Mouse (Mus musculus) limb, embryonic 12.5 days (tissue): Measurements from ENCODE around the gene Map1s. TPM values are rescaled to one million over a fixed set of nuclear protein-coding genes. Genes with fewer than 3 reads are reported as not detected.
"Not testable (repeated sequence)": the region's sequence is repeated elsewhere in the genome, so short reads cannot be mapped to it uniquely, and the experiment has no call there.

Experiments used
- ATAC-seq: fragments of 200-750 bp; cut with Nextera tagmentation; 2 replicates; pipeline ENCODE4 v1.8.0; 2017; ENCODE audit warnings: low read depth, moderate TSS enrichment; ENCODE audit not compliant: insufficient number of reproducible peaks, insufficient read depth, low FRiP score, low TSS enrichment
- H3K27ac ChIP-seq: fragments of 300-500 bp; sonication (generic); 2 replicates; pipeline ENCODE4 v1.5.1; 2016; ENCODE audit warnings: mild to moderate bottlenecking, moderate library complexity
- H3K27me3 ChIP-seq: fragments of 300-500 bp; sonication (generic); 2 replicates; pipeline ENCODE4 v1.6.1; 2016; ENCODE audit warnings: mild to moderate bottlenecking, moderate library complexity
- H3K36me3 ChIP-seq: fragments of 300-500 bp; sonication (generic); 2 replicates; pipeline ENCODE4 v1.6.1; 2016; ENCODE audit warnings: mild to moderate bottlenecking, moderate library complexity
- H3K4me1 ChIP-seq: fragments of 300-500 bp; sonication (generic); replicated peaks from 2 replicates; pipeline ENCODE4 v1.6.1; 2016
- H3K4me2 ChIP-seq: fragments of 300-500 bp; sonication (generic); 2 replicates; pipeline ENCODE4 v1.6.1; 2016; ENCODE audit warnings: mild to moderate bottlenecking, moderate library complexity
- H3K4me3 ChIP-seq: fragments of 300-500 bp; sonication (generic); replicated peaks from 2 replicates; pipeline ENCODE4 v1.5.1; 2016; ENCODE audit warnings: mild to moderate bottlenecking
- H3K9ac ChIP-seq: fragments of 300-500 bp; sonication (generic); replicated peaks from 2 replicates; pipeline ENCODE4 v1.6.1; 2016; ENCODE audit warnings: mild to moderate bottlenecking, moderate library complexity
- H3K9me3 ChIP-seq: fragments of 300-500 bp; sonication (generic); 2 replicates; pipeline ENCODE4 v1.6.1; 2016; ENCODE audit warnings: mild to moderate bottlenecking, moderate library complexity
- WGBS: fragments of 180-500 bp; shearing (Covaris S2); methylation state at CpG from one replicate; pipeline ENCODE4 v1.1.7; 2016; 5-methylcytosine and 5-hydroxymethylcytosine counted together
- polyA plus RNA-seq: library from polyadenylated mRNA; unstranded; fragments of >200 nt; fragmentation: Nextera tagmentation; extraction: Ambion mirVana; gene quantifications from 2 replicates; pipeline ENCODE4 v1.2.1, GENCODE M21; 2016

Gene Map1s
- polyA plus RNA-seq, 1 experiment from 2014 or later = 57.7 TPM

GRCm38 (mm10) chr8:70893656-70894384 lies 11.9 kb upstream of the Map1s start:
- peaks cover 60% of the 10 kb centered on the region for H3K27me3 ChIP-seq
- H3K4me3 ChIP-seq = no peak overlapping the region
- 31% methylated on average over 12 of the region's 12 CpGs for WGBS

GRCm38 (mm10) chr8:70894385-70894720 lies 11.4 kb upstream of the Map1s start:
- H3K9ac ChIP-seq = no peak overlapping the region
- no peaks in the 10 kb centered on the region for H3K9me3 ChIP-seq
- 73% methylated on average over 2 of the region's 2 CpGs for WGBS
- H3K4me3 ChIP-seq = no peak overlapping the region
- peaks cover 55% of the 10 kb centered on the region for H3K27me3 ChIP-seq
- peaks cover 32% of the 10 kb centered on the region for H3K36me3 ChIP-seq
- no peak overlapping the region for H3K27ac ChIP-seq
- no peak overlapping the region for H3K4me2 ChIP-seq
- no peak for ATAC-seq
- peaks cover 39% of the 10 kb centered on the region for H3K4me1 ChIP-seq

More at GRCm38 (mm10) chr8:70893656-70894384, 11.9 kb upstream of the Map1s start:
- ATAC-seq = no peak
- no peak overlapping the region for H3K9ac ChIP-seq
- H3K27ac ChIP-seq = no peak overlapping the region
- H3K36me3 ChIP-seq = peaks cover 32% of the 10 kb centered on the region
- peaks cover 38% of the 10 kb centered on the region for H3K4me1 ChIP-seq
- H3K9me3 ChIP-seq = no peaks in the 10 kb centered on the region
- no peak overlapping the region for H3K4me2 ChIP-seq

- no peak for ATAC-seq
- H3K27me3 ChIP-seq = peaks cover 52% of the 10 kb centered on the region
- no peak overlapping the region for H3K4me3 ChIP-seq
- no peak overlapping the region for H3K27ac ChIP-seq
- no peaks in the 10 kb centered on the region for H3K9me3 ChIP-seq
- H3K4me2 ChIP-seq = no peak overlapping the region
- WGBS = 91% methylated on average over 8 of the region's 8 CpGs
- peaks cover 39% of the 10 kb centered on the region for H3K4me1 ChIP-seq
- H3K36me3 ChIP-seq = peaks cover 32% of the 10 kb centered on the region
- H3K9ac ChIP-seq = no peak overlapping the region
These were observed 10.8 kb upstream of the Map1s start for GRCm38 (mm10) chr8:70894771-70895545.

GRCm38 (mm10) chr8:70895571-70896259 lies 10.0 kb upstream of the Map1s start:
- peaks cover 45% of the 10 kb centered on the region for H3K27me3 ChIP-seq
- peak overlapping the region; percentile 85 for H3K4me3 ChIP-seq
- H3K4me2 ChIP-seq = peak overlapping the region; percentile 98
- not testable (repeated sequence) for H3K9me3 ChIP-seq, H3K27ac ChIP-seq, H3K9ac ChIP-seq, ATAC-seq
- H3K4me1 ChIP-seq = peaks cover 39% of the 10 kb centered on the region
- 83% methylated on average over 24 of the region's 24 CpGs for WGBS
- peaks cover 32% of the 10 kb centered on the region for H3K36me3 ChIP-seq

GRCm38 (mm10) chr8:70896316-70897020 lies 9.3 kb upstream of the Map1s start:
- Histone ChIP-seq H3K4me3 (peak overlapping the region; percentile 85), H3K27me3 (peaks cover 37% of the 10 kb centered on the region), H3K9ac (peak overlapping the region; percentile 90), H3K27ac (peak overlapping the region; percentile 66; the same call in 1 of the 2 replicates), H3K9me3 (no peaks in the 10 kb centered on the region), H3K36me3 (peaks cover 32% of the 10 kb centered on the region), H3K4me2 (peak overlapping the region; percentile 98), H3K4me1 (peaks cover 36% of the 10 kb centered on the region)
- WGBS = 4% methylated on average over 25 of the region's 25 CpGs
- ATAC-seq = no peak

- under 1% methylated on average over 60 of the region's 60 CpGs for WGBS
- Histone ChIP-seq H3K4me1 (peaks cover 29% of the 10 kb centered on the region), H3K36me3 (peaks cover 32% of the 10 kb centered on the region), H3K4me3 (peak within 1 kb of the TSS; percentile 85), H3K9me3 (no peaks in the 10 kb centered on the region), H3K4me2 (peak within 1 kb of the TSS; percentile 98), H3K9ac (peak within 1 kb of the TSS; percentile 90), H3K27ac (peak within 1 kb of the TSS; percentile 87), H3K27me3 (peaks cover 34% of the 10 kb centered on the region)
- ATAC-seq = peak; percentile 98
These were observed 8.6 kb upstream of the Map1s start, which contains the start of gene Rpl18a for GRCm38 (mm10) chr8:70897021-70897680. Rpl18a (minus strand) TSS chr8:70897412.

GRCm38 (mm10) chr8:70897681-70898413 lies 7.9 kb upstream of the Map1s start:
- peak overlapping the region; percentile 85 for H3K4me2 ChIP-seq
- ATAC-seq = peak; percentile 39
- H3K9me3 ChIP-seq = no peaks in the 10 kb centered on the region
- peaks cover 22% of the 10 kb centered on the region for H3K4me1 ChIP-seq
- peaks cover 32% of the 10 kb centered on the region for H3K36me3 ChIP-seq
- H3K27me3 ChIP-seq = peaks cover 31% of the 10 kb centered on the region
- peak overlapping the region; percentile 85 for H3K4me3 ChIP-seq
- H3K9ac ChIP-seq = peak overlapping the region; percentile 75
- 1% methylated on average over 20 of the region's 20 CpGs for WGBS
- H3K27ac ChIP-seq = peak overlapping the region; percentile 87

GRCm38 (mm10) chr8:70898661-70899198 lies 7.0 kb upstream of the Map1s start:
- ATAC-seq = no peak
- H3K9ac ChIP-seq = peak overlapping the region; percentile 42
- peak overlapping the region; percentile 85; the same call in 1 of the 2 replicates for H3K4me3 ChIP-seq
- H3K36me3 ChIP-seq = peaks cover 26% of the 10 kb centered on the region
- 31% methylated on average over 2 of the region's 2 CpGs for WGBS
- 0 out of 2 replicates have a peak overlapping the region, but pooled peaks have one; percentile 29 for H3K27ac ChIP-seq
- H3K9me3 ChIP-seq = no peaks in the 10 kb centered on the region
- peaks cover 23% of the 10 kb centered on the region for H3K27me3 ChIP-seq
- peaks cover 16% of the 10 kb centered on the region for H3K4me1 ChIP-seq
- peak overlapping the region; percentile 85 for H3K4me2 ChIP-seq

- H3K9me3 ChIP-seq = no peaks in the 10 kb centered on the region
- no peak overlapping the region for H3K4me2 ChIP-seq
- H3K4me3 ChIP-seq = no peak overlapping the region
- peaks cover 16% of the 10 kb centered on the region for H3K4me1 ChIP-seq
- WGBS = 86% methylated on average over 2 of the region's 2 CpGs
- ATAC-seq = no peak
- peaks cover 21% of the 10 kb centered on the region for H3K36me3 ChIP-seq
- H3K27me3 ChIP-seq = peaks cover 18% of the 10 kb centered on the region
- H3K27ac ChIP-seq = no peak overlapping the region
- no peak overlapping the region for H3K9ac ChIP-seq
These were observed 6.5 kb upstream of the Map1s start for GRCm38 (mm10) chr8:70899226-70899625.
